Mouse (Mus musculus) right cerebral cortex, postnatal 14 days (tissue): ENCODE results near the gene Cabp7.
A peak's percentile ranks its signal among the peaks of the same experiment; 100 is the strongest.

Experiments used
- DNase-seq: peaks from one replicate; pipeline ENCODE4 v3.0.0; 2022

Gene Cabp7

GRCm38 (mm10) chr11:4703688-4704071 is 42.9 kb downstream of the Cabp7 start:
- DNase-seq = no peak

GRCm38 (mm10) chr11:4700726-4701125 is 45.9 kb downstream of the Cabp7 start:
- DNase-seq = no peak

- peak; percentile 74 for DNase-seq
These were observed 49.3 kb downstream of the Cabp7 start for GRCm38 (mm10) chr11:4697043-4697983.

GRCm38 (mm10) chr11:4692162-4692561 is 54.4 kb downstream of the Cabp7 start:
- no peak for DNase-seq

GRCm38 (mm10) chr11:4691213-4691612 is 55.4 kb downstream of the Cabp7 start:
- DNase-seq = no peak

- DNase-seq = no peak
These were observed 56.2 kb downstream of the Cabp7 start for GRCm38 (mm10) chr11:4690353-4690752.

GRCm38 (mm10) chr11:4688632-4689380 is 57.8 kb downstream of the Cabp7 start:
- DNase-seq = no peak

GRCm38 (mm10) chr11:4687874-4688273 is 58.7 kb downstream of the Cabp7 start:
- no peak for DNase-seq

- DNase-seq = no peak
These were observed 59.6 kb downstream of the Cabp7 start for GRCm38 (mm10) chr11:4687027-4687426.
